Mouse (Mus musculus) right cerebral cortex, adult 2 months (tissue): ENCODE data around the gene Aph1c.
"Not testable (repeated sequence)": the region's sequence is repeated elsewhere in the genome, so short reads cannot be mapped to it uniquely, and the experiment has no call there.

Experiments
- DNase-seq, 2 experiments: peaks; one replicate each; pipeline ENCODE4 v3.0.0; 2021 to 2022; ENCODE audit warnings: low spot score in 2 of 2

Gene Aph1c

GRCm38 (mm10) chr9:66834318-66835096 is at the start of gene Aph1c:
TSS of gene Aph1c (minus strand) at chr9:66834726.
- DNase-seq = peak; percentile 99

GRCm38 (mm10) chr9:66883500-66883899 is 49.0 kb upstream of the Aph1c start:
- DNase-seq = no peak

- no peak for DNase-seq
Observed at GRCm38 (mm10) chr9:66882406-66882821, 47.9 kb upstream of the Aph1c start.

GRCm38 (mm10) chr9:66881858-66882257 is 47.3 kb upstream of the Aph1c start:
- no peak for DNase-seq

GRCm38 (mm10) chr9:66880752-66881151 is 46.2 kb upstream of the Aph1c start:
- DNase-seq = no peak

GRCm38 (mm10) chr9:66879486-66879885 is 45.0 kb upstream of the Aph1c start:
- DNase-seq = no peak

GRCm38 (mm10) chr9:66878899-66879298 is 44.4 kb upstream of the Aph1c start:
- no peak for DNase-seq

- DNase-seq = no peak
Observed at GRCm38 (mm10) chr9:66876577-66876976, 42.1 kb upstream of the Aph1c start.

GRCm38 (mm10) chr9:66874297-66874696 is 39.8 kb upstream of the Aph1c start:
- no peak for DNase-seq

GRCm38 (mm10) chr9:66873531-66873930 is 39.0 kb upstream of the Aph1c start:
- no peak for DNase-seq

- DNase-seq = not testable (repeated sequence)
Observed at GRCm38 (mm10) chr9:66873009-66873408, 38.5 kb upstream of the Aph1c start.

GRCm38 (mm10) chr9:66872015-66872727 is 37.6 kb upstream of the Aph1c start:
- no peak for DNase-seq

GRCm38 (mm10) chr9:66864708-66865107 is 30.2 kb upstream of the Aph1c start:
- DNase-seq = peak in 1 of 2 experiments; percentile 25

GRCm38 (mm10) chr9:66863456-66863855 is 28.9 kb upstream of the Aph1c start:
- no peak for DNase-seq

- DNase-seq = no peak
Observed at GRCm38 (mm10) chr9:66862202-66862601, 27.7 kb upstream of the Aph1c start.

GRCm38 (mm10) chr9:66861104-66861767 is 26.7 kb upstream of the Aph1c start:
- DNase-seq = no peak

GRCm38 (mm10) chr9:66859523-66859922 is 25.0 kb upstream of the Aph1c start:
- no peak for DNase-seq

GRCm38 (mm10) chr9:66855865-66856264 is 21.3 kb upstream of the Aph1c start:
- DNase-seq = no peak

GRCm38 (mm10) chr9:66852592-66852991 is 18.1 kb upstream of the Aph1c start:
- no peak for DNase-seq

- DNase-seq = no peak
Observed at GRCm38 (mm10) chr9:66850966-66851365, 16.4 kb upstream of the Aph1c start.

- DNase-seq = no peak
Observed at GRCm38 (mm10) chr9:66846822-66847221, 12.3 kb upstream of the Aph1c start.

- no peak for DNase-seq
Observed at GRCm38 (mm10) chr9:66835097-66835480, 563 bp upstream of the Aph1c start.

- peak in 1 of 2 experiments; percentile 25 for DNase-seq
Observed at GRCm38 (mm10) chr9:66833851-66834250, 675 bp downstream of the Aph1c start.
